Mouse (Mus musculus) forelimb bud, embryonic 11.5 days (tissue): ENCODE results near the gene Tm7sf2.

Experiments
- DNase-seq: peaks from one replicate; pipeline ENCODE4 v3.0.0-alpha.2; 2012; ENCODE audit warnings: low read depth, low spot score

Tm7sf2 gene

GRCm38 (mm10) chr19:6069851-6070250 lies 1.7 kb upstream of the Tm7sf2 start:
- DNase-seq, result no peak

GRCm38 (mm10) chr19:6068951-6069350 lies 778 bp upstream of the Tm7sf2 start:
- DNase-seq, result no peak

- DNase-seq, result peak; percentile 85
These were observed 1.0 kb downstream of the Tm7sf2 start for GRCm38 (mm10) chr19:6067011-6067723.

- no peak for DNase-seq
These were observed 1.6 kb downstream of the Tm7sf2 start for GRCm38 (mm10) chr19:6066571-6066970.

- no peak for DNase-seq
These were observed 5.1 kb downstream of the Tm7sf2 start for GRCm38 (mm10) chr19:6063081-6063480.

GRCm38 (mm10) chr19:6062418-6062817 lies 5.8 kb downstream of the Tm7sf2 start:
- DNase-seq, result no peak

- no peak for DNase-seq
These were observed 6.4 kb downstream of the Tm7sf2 start for GRCm38 (mm10) chr19:6061641-6062302.

GRCm38 (mm10) chr19:6061021-6061533 lies 7.1 kb downstream of the Tm7sf2 start, which contains the start of gene Znhit2:
Gene Znhit2, plus strand, starts transcription at chr19:6061192.
- peak; percentile 92 for DNase-seq

- no peak for DNase-seq
These were observed 9.2 kb downstream of the Tm7sf2 start for GRCm38 (mm10) chr19:6058966-6059365.

- no peak for DNase-seq
These were observed 9.7 kb downstream of the Tm7sf2 start for GRCm38 (mm10) chr19:6058513-6058912.

- peak; percentile 98 for DNase-seq
These were observed 10.7 kb downstream of the Tm7sf2 start, which contains the start of the genes Mrpl49 and Fau for GRCm38 (mm10) chr19:6057313-6058096. Gene Mrpl49, minus strand, starts transcription at chr19:6057785. Gene Fau, plus strand, starts transcription at chr19:6057844.

GRCm38 (mm10) chr19:6056696-6057095 lies 11.5 kb downstream of the Tm7sf2 start:
- no peak for DNase-seq

- DNase-seq, result no peak
These were observed 13.9 kb downstream of the Tm7sf2 start for GRCm38 (mm10) chr19:6054296-6054695.

GRCm38 (mm10) chr19:6052516-6052915 lies 15.7 kb downstream of the Tm7sf2 start:
- no peak for DNase-seq

GRCm38 (mm10) chr19:6048681-6049410 lies 19.3 kb downstream of the Tm7sf2 start:
- DNase-seq, result no peak

- no peak for DNase-seq
These were observed 20.3 kb downstream of the Tm7sf2 start for GRCm38 (mm10) chr19:6047899-6048166.

GRCm38 (mm10) chr19:6047154-6047898 lies 20.8 kb downstream of the Tm7sf2 start:
- DNase-seq, result no peak

- peak; percentile 97 for DNase-seq
These were observed 21.6 kb downstream of the Tm7sf2 start, which contains the start of gene Syvn1 for GRCm38 (mm10) chr19:6046294-6047153. Gene Syvn1, plus strand, starts transcription at chr19:6046576.

- no peak for DNase-seq
These were observed 22.5 kb downstream of the Tm7sf2 start for GRCm38 (mm10) chr19:6045366-6046293.
